Mouse (Mus musculus) cerebellum, adult 2 months (tissue): ENCODE measurements at regions not wholly inside any gene's neighbourhood (a gene's known extent, or its start where the extent isn't known, plus 50 kb on each side); places are given as distances from the start of the nearest gene placed in this dataset.

Experiments used
- CTCF ChIP-seq: fragments of 200-500 bp; IDR thresholded peaks from 2 replicates; pipeline ENCODE4 v1.5.1; 2011; ENCODE audit warnings: low read depth, mild to moderate bottlenecking, control low read depth, low read length, moderate library complexity, borderline replicate concordance; ENCODE audit not compliant: insufficient read depth
- POLR2A ChIP-seq: fragments of 200-500 bp; IDR thresholded peaks from 2 replicates; pipeline ENCODE4 v1.6.1; 2011; ENCODE audit warnings: low read length, control low read depth, borderline replicate concordance; ENCODE audit not compliant: insufficient read depth

DNA sequence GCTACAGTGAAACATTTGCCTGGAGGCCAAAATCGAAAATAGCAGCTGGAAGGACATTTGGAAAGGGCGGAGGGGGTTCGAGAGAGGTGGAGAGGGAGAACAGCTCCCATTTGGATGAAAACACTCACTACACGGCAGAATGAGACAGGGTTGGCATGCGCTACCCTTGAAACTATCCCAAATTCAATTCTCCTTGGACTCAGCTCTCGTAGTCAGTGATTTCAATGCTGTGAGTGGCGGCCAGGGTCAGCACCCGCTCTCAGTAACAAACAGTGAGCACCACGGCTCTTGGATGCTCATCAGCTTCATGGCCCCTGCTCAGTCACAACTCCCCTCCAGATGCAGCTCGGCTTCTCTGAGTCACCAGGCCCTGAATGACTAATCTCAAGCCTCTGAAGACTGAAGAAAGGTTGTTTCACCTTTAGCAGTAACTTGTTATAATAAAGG lies 59.1 kb upstream of the Tanc2 start:
- no peak for TF ChIP-seq CTCF
- TF ChIP-seq POLR2A: no peak
